30 mouse cellular contexts compared by ENCODE assay signal in the genomic region with DNA sequence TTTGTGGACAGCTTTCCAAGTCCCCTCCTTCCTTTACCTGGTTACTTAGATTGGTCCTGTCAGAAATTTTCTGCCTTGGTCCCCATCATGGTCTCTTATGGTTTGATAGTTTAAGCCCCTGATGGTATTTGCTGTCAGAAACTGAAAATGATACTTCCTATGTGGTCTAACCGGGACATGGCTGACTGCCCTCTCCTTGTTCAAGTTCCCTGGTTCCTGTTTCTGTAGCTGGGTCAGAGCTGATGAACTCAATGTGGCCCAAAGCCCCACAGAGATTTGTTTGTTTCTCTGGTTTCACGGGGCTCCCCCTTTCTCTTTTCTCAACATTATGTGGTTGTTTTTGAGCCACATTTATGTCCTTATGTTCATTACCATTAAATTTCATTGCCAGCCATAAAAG. TPM values are rescaled to one million over a fixed set of nuclear protein-coding genes. Genes with fewer than 3 reads are reported as not detected.
A peak's percentile ranks its signal among the peaks of the same experiment; 100 is the strongest.
DNase-seq lines count a peak whose midpoint lies in the region; ATAC-seq and TF ChIP-seq lines count a peak whose summit lies in the region.
"Had no signal": no experiment of that assay in that cellular context is flagged by ENCODE, and none has a peak within 500 bp of the region (broad histone marks: within the 10 kb centered on the region; RNA-seq: fewer than 3 reads in every experiment).

No protein-coding gene starts in this region.

- H3K27ac ChIP-seq in kidney, embryonic 14.5 days (ENCODE audit: low read depth, low read length): no peak overlapping the region
- H3K27ac ChIP-seq in limb, embryonic 11.5 days (replicated peaks; ENCODE audit: low read depth, low read length): no peak overlapping the region
- H3K27ac ChIP-seq in limb, embryonic 10.5 days: no peak overlapping the region
- H3K27ac ChIP-seq in CH12.LX (ENCODE audit: insufficient read depth, low read depth): no peak overlapping the region
- H3K27ac ChIP-seq in midbrain, embryonic 14.5 days (replicated peaks; ENCODE audit: low read depth, low read length): no peak overlapping the region
- H3K27ac ChIP-seq in layer of hippocampus, adult 2 months: no peak overlapping the region
- H3K27ac ChIP-seq: embryonic facial prominence, embryonic 12.5 days; forebrain, embryonic 12.5 days; forebrain, embryonic 15.5 days; heart, embryonic 15.5 days; hindbrain, embryonic 10.5 days; hindbrain, embryonic 13.5 days had no signal

- dilution Hi-C loops in CH12.LX (cut with MboI; ENCODE audit: extremely low pct_ligation_motif_present, extremely low pct_unique_long_range_greater_than_20kb, low sequenced_read_pairs): no loop called here

- no peak overlapping the region for H3K9ac ChIP-seq in kidney, embryonic 14.5 days (ENCODE audit: low read depth, low read length)
- H3K9ac ChIP-seq in limb, embryonic 11.5 days (ENCODE audit: low read length): no peak overlapping the region
- H3K9ac ChIP-seq in CH12.LX (ENCODE audit: insufficient read depth, low read depth): no peak overlapping the region
- H3K9ac ChIP-seq in midbrain, embryonic 14.5 days (replicated peaks; ENCODE audit: low read length): no peak overlapping the region
- H3K9ac ChIP-seq: embryonic facial prominence, embryonic 12.5 days; forebrain, embryonic 12.5 days; forebrain, embryonic 15.5 days; heart, embryonic 12.5 days; heart, embryonic 15.5 days; hindbrain, embryonic 13.5 days had no signal

- no peak for TF ChIP-seq CTCF in CH12.LX (conservative IDR thresholded peaks at IDR 0.05 in 1 of 2, IDR thresholded peaks at IDR 0.05 in 1 of 2; ENCODE audit: low read depth in 2 of 2, low read length in 2 of 2)
- no peak for TF ChIP-seq CTCF in layer of hippocampus, adult 2 months (conservative IDR thresholded peaks at IDR 0.05)

- H3K9me3 ChIP-seq in kidney, embryonic 14.5 days (ENCODE audit: control insufficient read depth, low read length): no peaks in the 10 kb centered on the region
- H3K9me3 ChIP-seq in limb, embryonic 11.5 days (ENCODE audit: control insufficient read depth, low read length): no peaks in the 10 kb centered on the region
- no peaks in the 10 kb centered on the region for H3K9me3 ChIP-seq in limb, embryonic 10.5 days (replicated peaks)
- no peaks in the 10 kb centered on the region for H3K9me3 ChIP-seq in CH12.LX (replicated peaks; ENCODE audit: low read length)
- no peaks in the 10 kb centered on the region for H3K9me3 ChIP-seq in midbrain, embryonic 14.5 days (ENCODE audit: control insufficient read depth, low read length)
- H3K9me3 ChIP-seq: embryonic facial prominence, embryonic 12.5 days; forebrain, embryonic 12.5 days; forebrain, embryonic 15.5 days; heart, embryonic 12.5 days; heart, embryonic 15.5 days; hindbrain, embryonic 10.5 days; hindbrain, embryonic 13.5 days had no signal

- H3K4me2 ChIP-seq in kidney, embryonic 14.5 days (replicated peaks; ENCODE audit: low read depth, low read length): no peak overlapping the region
- no peak overlapping the region for H3K4me2 ChIP-seq in limb, embryonic 11.5 days (ENCODE audit: low read depth, severe bottlenecking)
- no peak overlapping the region for H3K4me2 ChIP-seq in CH12.LX (ENCODE audit: insufficient read depth, low read depth, poor library complexity, severe bottlenecking)
- H3K4me2 ChIP-seq in midbrain, embryonic 14.5 days (ENCODE audit: low read length): no peak overlapping the region
- H3K4me2 ChIP-seq: embryonic facial prominence, embryonic 12.5 days; forebrain, embryonic 12.5 days; forebrain, embryonic 15.5 days; heart, embryonic 12.5 days; heart, embryonic 15.5 days; hindbrain, embryonic 13.5 days had no signal

- H3K79me2 ChIP-seq in CH12.LX (replicated peaks; ENCODE audit: control insufficient read depth, extremely low read depth, insufficient read depth, poor library complexity, severe bottlenecking): no peaks in the 10 kb centered on the region

- H3K36me3 ChIP-seq in kidney, embryonic 14.5 days (ENCODE audit: control insufficient read depth, insufficient read depth, low read length): no peaks in the 10 kb centered on the region
- no peaks in the 10 kb centered on the region for H3K36me3 ChIP-seq in limb, embryonic 11.5 days (ENCODE audit: control insufficient read depth, insufficient read depth, low read length)
- no peaks in the 10 kb centered on the region for H3K36me3 ChIP-seq in limb, embryonic 10.5 days
- no peaks in the 10 kb centered on the region for H3K36me3 ChIP-seq in CH12.LX (replicated peaks in 1 of 2; ENCODE audit: control insufficient read depth in 1 of 2, insufficient read depth in 1 of 2, low read length in 1 of 2)
- no peaks in the 10 kb centered on the region for H3K36me3 ChIP-seq in midbrain, embryonic 14.5 days (ENCODE audit: control insufficient read depth, insufficient read depth, low read length)
- H3K36me3 ChIP-seq: embryonic facial prominence, embryonic 12.5 days; forebrain, embryonic 12.5 days; forebrain, embryonic 15.5 days; heart, embryonic 12.5 days; heart, embryonic 15.5 days; hindbrain, embryonic 10.5 days; hindbrain, embryonic 13.5 days had no signal

- in situ Hi-C loops in CH12.LX (cut with MboI; ENCODE audit: low pct_ligation_motif_present, low pct_unique_long_range_greater_than_20kb, low sequenced_read_pairs): no loop called here

- ATAC-seq in kidney, embryonic 14.5 days (ENCODE audit: low FRiP score, low TSS enrichment): peak; percentile 63; the same call in 1 of the 2 replicates
- peak; percentile 36; the same call in 1 of the 2 replicates for ATAC-seq in limb, embryonic 11.5 days (ENCODE audit: insufficient number of reproducible peaks, low FRiP score, low TSS enrichment, low read depth)
- ATAC-seq in midbrain, embryonic 14.5 days (ENCODE audit: low FRiP score, low TSS enrichment): no peak
- ATAC-seq: forebrain, embryonic 15.5 days; hindbrain, embryonic 16.5 days; inflammation-experienced regulatory T-cells, adult 6 months; intestine, embryonic 16.5 days had no signal

- TF ChIP-seq POLR2A in CH12.LX (IDR thresholded peaks at IDR 0.05; ENCODE audit: low read depth, low read length): no peak

- H3K27me3 ChIP-seq in kidney, embryonic 14.5 days (ENCODE audit: control insufficient read depth, insufficient read depth, low read length): no peaks in the 10 kb centered on the region
- H3K27me3 ChIP-seq in limb, embryonic 11.5 days (ENCODE audit: control insufficient read depth, insufficient read depth, low read length): no peaks in the 10 kb centered on the region
- no peaks in the 10 kb centered on the region for H3K27me3 ChIP-seq in limb, embryonic 10.5 days (ENCODE audit: low read depth, poor library complexity, severe bottlenecking)
- no peaks in the 10 kb centered on the region for H3K27me3 ChIP-seq in CH12.LX (replicated peaks)
- no peaks in the 10 kb centered on the region for H3K27me3 ChIP-seq in midbrain, embryonic 14.5 days (ENCODE audit: control insufficient read depth, insufficient read depth, low read length)
- H3K27me3 ChIP-seq: embryonic facial prominence, embryonic 12.5 days; forebrain, embryonic 12.5 days; forebrain, embryonic 15.5 days; heart, embryonic 12.5 days; heart, embryonic 15.5 days; hindbrain, embryonic 13.5 days had no signal

- TF ChIP-seq EP300 in CH12.LX (IDR thresholded peaks at IDR 0.05; ENCODE audit: low read length): 0 out of 2 replicates have a peak, but pooled peaks have one; percentile 41

- no peak for DNase-seq in kidney, postnatal 4 days
- peak; percentile 27 for DNase-seq in limb, embryonic 11.5 days (ENCODE audit: low spot score)
- DNase-seq in limb, embryonic 10.5 days (ENCODE audit: low spot score): no peak
- peak; percentile 12 for DNase-seq in CH12.LX (ENCODE audit: extremely low read depth)
- DNase-seq in midbrain, embryonic 14.5 days: no peak
- no peak for DNase-seq in layer of hippocampus, adult 2 months (ENCODE audit: low spot score in 2 of 2)
- DNase-seq: adrenal gland, adult 2 months; adrenal gland, postnatal 14 days; B cell, adult 2 months; cerebellum, adult 11 months; cerebellum, adult 2 months; cerebellum, adult 9-11 months; gastrocnemius, postnatal 10 days; gastrocnemius, postnatal 36 days; heart, postnatal 10 days; heart, postnatal 36 days had no signal

- whole genome bisulfite sequencing in kidney, embryonic 14.5 days: 6% methylated on average over 2 of the region's 2 CpGs
- WGBS in limb, embryonic 11.5 days: 41% methylated on average over 2 of the region's 2 CpGs
- 64% methylated on average over 2 of the region's 2 CpGs for WGBS in limb, embryonic 10.5 days
- 86% methylated on average over 2 of the region's 2 CpGs for WGBS in midbrain, embryonic 14.5 days

- no peak overlapping the region for H3K4me3 ChIP-seq in kidney, embryonic 14.5 days (ENCODE audit: low read length)
- no peak overlapping the region for H3K4me3 ChIP-seq in limb, embryonic 11.5 days (ENCODE audit: low read depth, low read length)
- H3K4me3 ChIP-seq in limb, embryonic 10.5 days: no peak overlapping the region
- no peak overlapping the region for H3K4me3 ChIP-seq in CH12.LX (replicated peaks in 1 of 3; ENCODE audit: low read depth in 2 of 3, low read length in 2 of 3, poor library complexity in 1 of 3)
- H3K4me3 ChIP-seq in midbrain, embryonic 14.5 days (replicated peaks; ENCODE audit: low read depth, low read length): no peak overlapping the region
- no peak overlapping the region for H3K4me3 ChIP-seq in layer of hippocampus, adult 2 months
- H3K4me3 ChIP-seq: embryonic facial prominence, embryonic 12.5 days; erythroblast, embryonic 14.5 days; forebrain, embryonic 12.5 days; forebrain, embryonic 15.5 days; heart, embryonic 12.5 days; heart, embryonic 15.5 days; hindbrain, embryonic 10.5 days; hindbrain, embryonic 13.5 days had no signal

- H3K4me1 ChIP-seq in kidney, embryonic 14.5 days (ENCODE audit: control insufficient read depth, insufficient read depth, low read length): no peaks in the 10 kb centered on the region
- no peaks in the 10 kb centered on the region for H3K4me1 ChIP-seq in limb, embryonic 11.5 days (ENCODE audit: control insufficient read depth, insufficient read depth, low read length)
- H3K4me1 ChIP-seq in limb, embryonic 10.5 days: peaks cover 5% of the 10 kb centered on the region
- 0 out of 4 replicates have a peak, but pooled peaks cover 0 to 3% of the 10 kb centered on the region in 2 experiments for H3K4me1 ChIP-seq in CH12.LX (ENCODE audit: control insufficient read depth in 1 of 2, insufficient read depth in 2 of 2)
- no peaks in the 10 kb centered on the region for H3K4me1 ChIP-seq in midbrain, embryonic 14.5 days (ENCODE audit: control insufficient read depth, insufficient read depth, low read length)
- H3K4me1 ChIP-seq: embryonic facial prominence, embryonic 12.5 days; forebrain, embryonic 12.5 days; forebrain, embryonic 15.5 days; heart, embryonic 12.5 days; heart, embryonic 15.5 days; hindbrain, embryonic 10.5 days; hindbrain, embryonic 13.5 days had no signal

- no peak for TF ChIP-seq RAD21 in CH12.LX (IDR thresholded peaks at IDR 0.05; ENCODE audit: low read depth, low read length)

RNA-seq across cellular contexts. Expression of a gene that starts 30.6 kb away (rescaled TPM):
- 7.8 and 14.6 TPM in 2 replicates for polyA plus RNA-seq in kidney, embryonic 14.5 days (2014; fragmentation: Nextera tagmentation; extraction: Ambion mirVana)
- 0.65 and 1.9 TPM in 2 replicates for polyA plus RNA-seq in limb, embryonic 11.5 days (2014; fragmentation: Nextera tagmentation; extraction: Ambion mirVana)
- 0.55 and 0.74 TPM in 2 replicates for polyA plus RNA-seq in limb, embryonic 10.5 days (2016; fragmentation: Nextera tagmentation; extraction: Ambion mirVana)
- not detected in 2 replicates for total RNA-seq in CH12.LX (2012; rRNA removed)
- total RNA-seq in CH12.LX (2014; rRNA removed): not detected in 2 replicates
- not detected in 2 replicates for polyA plus RNA-seq in CH12.LX (2012; ENCODE audit: insufficient read length, low read depth)
- 21.3 and 21.6 TPM in 2 replicates for polyA plus RNA-seq in midbrain, embryonic 14.5 days (2014; fragmentation: Nextera tagmentation; extraction: Ambion mirVana)
- total RNA-seq in layer of hippocampus, adult 2 months (2021): 10 to 100 TPM; 46.2 to 51.7 TPM
- total RNA-seq: gastrocnemius, postnatal 36 days; granulocyte monocyte progenitor cell, adult 5-6 weeks; heart, postnatal 36 days; MEL had no signal
- polyA plus RNA-seq: erythroblast, embryonic 14.5 days; inflammation-experienced regulatory T-cells, adult 6 months had no signal

Comparison
In these comparisons a context has a peak if more than half of its experiments do, and no peak if none do; other contexts are left out.
1. DNase-seq: peak in limb, embryonic 11.5 days (single experiment) and CH12.LX (single experiment); none in kidney, postnatal 4 days (0 of 2), limb, embryonic 10.5 days (single experiment), midbrain, embryonic 14.5 days (single experiment) and layer of hippocampus, adult 2 months (0 of 2).